Mouse (Mus musculus): ENCODE data around the gene Hist1h4m. TPM values are rescaled to one million over a fixed set of nuclear protein-coding genes. Genes with fewer than 3 reads are reported as not detected.
"Not testable (repeated sequence)": the region's sequence is repeated elsewhere in the genome, so short reads cannot be mapped to it uniquely, and the experiment has no call there.

Gene Hist1h4m
- total RNA-seq (2022): 100 to 1,000 TPM; 110 to 175 (median 150) TPM

DNA sequence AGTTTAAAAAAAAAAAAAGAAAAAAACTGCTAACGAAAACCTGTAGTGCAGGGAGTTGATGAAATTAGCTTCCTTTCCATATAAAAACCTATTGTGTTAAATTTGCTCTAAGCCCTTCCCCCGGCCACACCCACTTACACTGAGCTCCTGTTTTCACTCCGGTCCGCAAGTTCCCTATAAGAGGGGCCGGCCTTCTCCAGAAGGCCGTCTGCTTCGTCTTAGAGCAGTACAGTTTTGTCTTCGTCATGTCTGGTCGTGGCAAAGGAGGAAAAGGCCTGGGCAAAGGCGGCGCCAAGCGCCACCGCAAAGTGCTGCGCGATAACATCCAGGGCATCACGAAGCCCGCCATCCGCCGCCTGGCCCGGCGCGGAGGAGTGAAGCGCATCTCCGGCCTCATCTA lies at the start of gene Hist1h4m:
Gene Hist1h4m, plus strand, starts transcription at position 208 of the 400 bp plus-strand sequence.
- DNase-seq: peak; percentile 39

DNA sequence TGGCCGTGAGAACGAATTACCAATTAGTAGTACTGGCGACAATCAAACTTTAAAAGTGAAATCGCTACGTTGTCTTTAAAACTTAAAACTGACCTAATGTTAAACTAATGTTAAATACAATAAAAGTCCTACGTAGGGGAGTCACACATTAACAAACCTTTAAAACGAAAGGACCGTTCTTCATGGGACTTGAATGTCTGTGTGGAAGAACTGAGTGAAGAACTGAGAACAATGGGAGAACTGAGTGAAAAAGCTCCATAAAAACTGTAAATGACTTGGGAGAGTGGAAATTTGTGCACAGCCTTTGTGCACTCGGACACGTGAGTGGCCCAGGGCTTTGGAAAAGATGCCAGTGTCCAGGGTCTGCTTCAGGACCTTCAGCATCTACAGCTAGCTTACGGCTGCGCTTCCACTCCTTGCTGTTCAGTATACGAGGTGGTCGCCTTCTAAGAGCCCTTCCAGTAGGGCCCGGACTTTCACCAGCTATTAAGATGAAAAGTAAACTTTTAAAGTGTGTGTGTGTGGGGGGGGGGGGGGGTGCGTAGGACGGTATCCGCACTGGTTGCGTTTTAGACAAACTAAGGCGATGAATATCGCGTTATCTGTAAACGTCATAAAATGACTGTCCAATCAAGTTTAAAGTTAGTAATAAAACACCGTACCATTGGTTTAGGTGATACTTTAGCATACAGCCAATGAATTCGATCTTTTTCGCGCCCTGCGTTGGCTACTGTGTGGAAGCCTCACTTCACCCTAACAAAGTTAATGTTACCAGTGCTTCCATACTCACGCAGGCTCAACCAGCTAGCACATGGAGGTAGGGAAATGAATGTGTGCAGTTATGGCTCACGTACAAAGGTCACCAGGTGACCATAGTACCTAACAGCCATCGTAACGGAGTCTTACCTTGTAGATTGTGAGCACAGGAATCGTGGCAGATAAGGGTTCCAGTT lies 32.5 kb upstream of the Hist1h4m start:
- peak; percentile 59 for DNase-seq

DNA sequence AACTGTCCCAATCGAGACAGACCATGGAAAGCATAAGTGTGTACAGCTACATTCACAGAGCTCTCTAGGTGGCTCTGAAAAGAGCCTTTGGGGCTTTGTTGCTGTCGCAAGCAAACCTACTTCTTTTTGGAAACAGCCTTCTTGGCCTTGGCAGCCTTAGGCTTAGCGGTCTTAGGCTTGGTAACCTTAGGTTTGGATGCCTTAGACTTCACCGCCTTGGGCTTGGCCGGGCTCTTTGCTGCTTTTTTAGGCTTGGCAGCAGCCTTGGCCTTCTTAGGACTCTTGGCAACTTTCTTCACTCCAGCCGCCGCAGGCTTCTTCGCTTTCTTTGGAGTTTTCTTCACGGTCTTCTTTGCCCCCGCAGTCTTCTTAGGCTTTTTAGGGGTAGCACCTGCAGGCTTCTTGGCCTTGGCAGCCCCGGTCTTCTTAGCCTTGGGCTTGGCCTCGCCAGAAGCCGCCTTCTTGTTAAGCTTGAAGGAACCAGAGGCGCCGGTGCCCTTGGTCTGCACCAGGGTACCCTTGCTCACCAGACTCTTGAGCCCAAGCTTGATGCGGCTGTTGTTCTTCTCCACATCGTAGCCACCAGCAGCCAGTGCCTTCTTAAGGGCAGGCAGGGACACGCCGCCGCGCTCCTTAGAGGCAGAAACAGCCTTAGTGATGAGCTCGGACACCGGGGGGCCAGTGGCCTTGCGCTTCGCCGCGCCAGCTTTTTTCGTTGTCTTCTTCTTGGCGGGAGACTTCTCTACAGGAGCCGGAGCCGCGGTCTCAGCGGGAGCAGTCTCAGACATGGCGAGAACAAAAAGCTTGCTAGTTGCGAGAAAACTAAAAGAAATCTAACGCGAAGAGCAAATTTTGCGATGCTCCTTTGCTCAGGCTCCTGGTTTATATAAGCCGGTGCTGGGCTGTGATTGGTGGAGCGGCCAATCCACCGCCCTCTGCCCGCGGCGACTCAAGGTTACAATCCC lies 31.5 kb upstream of the Hist1h4m start, which contains the start of gene Hist1h1b:
Gene Hist1h1b, minus strand, starts transcription at position 859 of the 965 bp plus-strand sequence.
- DNase-seq: peak; percentile 54

DNA sequence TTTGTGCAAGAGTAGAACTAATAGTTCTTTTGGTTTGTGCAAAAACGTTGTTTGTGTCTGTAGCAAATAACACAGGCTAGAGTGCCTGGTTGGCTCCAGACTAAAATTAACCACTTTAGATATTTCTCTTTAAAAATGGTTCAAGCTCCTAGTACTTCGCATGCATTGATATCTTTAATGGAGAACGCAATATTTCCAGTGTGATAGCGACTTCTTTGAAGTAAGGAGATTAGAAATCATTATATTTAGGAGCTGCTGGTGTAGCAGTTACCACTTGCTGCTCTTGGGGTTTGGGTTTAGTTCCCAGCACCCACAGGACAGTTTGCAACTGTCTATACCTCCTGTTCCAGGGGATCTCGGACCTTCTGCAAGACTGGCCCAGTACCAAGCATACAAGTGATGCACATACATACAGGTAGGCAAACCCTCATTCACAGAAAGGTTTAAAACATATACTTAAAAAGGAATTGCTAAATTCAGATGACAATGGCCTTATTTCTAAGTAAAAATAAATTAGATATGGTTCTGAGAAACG lies 30.5 kb upstream of the Hist1h4m start:
- no peak for DNase-seq

GRCm38 (mm10) chr13:21781639-21782038 lies 29.9 kb upstream of the Hist1h4m start:
- no peak for DNase-seq

DNA sequence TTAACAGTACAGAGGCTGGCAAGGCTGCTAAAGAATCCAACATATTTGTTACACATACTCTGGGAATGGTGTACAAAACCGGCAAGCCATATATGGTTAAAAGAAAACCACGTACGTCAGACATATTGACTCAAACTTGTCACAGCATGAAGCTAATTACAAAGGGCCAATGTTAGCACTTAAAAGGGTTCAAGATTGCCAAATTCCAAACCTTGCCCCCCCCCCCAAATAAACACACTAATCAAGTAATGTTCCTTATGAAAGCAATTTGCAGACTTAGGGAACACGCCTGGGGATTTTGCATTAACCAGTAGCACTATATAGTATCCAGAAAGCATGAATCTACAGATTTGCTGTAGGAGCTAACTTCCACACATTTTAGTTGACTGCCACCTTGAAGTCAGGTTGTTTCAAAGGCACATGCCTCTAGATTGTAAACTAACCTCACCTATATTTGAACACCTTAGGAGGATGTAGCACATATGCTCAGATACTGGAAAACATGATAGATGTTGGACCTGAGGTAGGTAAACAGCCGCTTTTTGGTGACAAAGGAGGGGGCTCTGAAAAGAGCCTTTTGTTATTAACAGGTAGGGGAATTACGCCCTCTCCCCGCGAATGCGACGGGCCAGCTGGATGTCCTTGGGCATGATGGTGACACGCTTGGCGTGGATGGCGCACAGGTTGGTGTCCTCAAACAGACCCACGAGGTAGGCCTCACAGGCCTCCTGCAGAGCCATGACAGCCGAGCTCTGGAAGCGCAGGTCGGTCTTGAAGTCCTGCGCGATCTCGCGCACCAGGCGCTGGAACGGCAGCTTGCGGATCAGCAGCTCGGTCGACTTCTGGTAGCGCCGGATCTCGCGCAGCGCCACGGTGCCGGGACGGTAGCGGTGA lies 28.9 kb upstream of the Hist1h4m start:
- DNase-seq: not testable (repeated sequence)

DNA sequence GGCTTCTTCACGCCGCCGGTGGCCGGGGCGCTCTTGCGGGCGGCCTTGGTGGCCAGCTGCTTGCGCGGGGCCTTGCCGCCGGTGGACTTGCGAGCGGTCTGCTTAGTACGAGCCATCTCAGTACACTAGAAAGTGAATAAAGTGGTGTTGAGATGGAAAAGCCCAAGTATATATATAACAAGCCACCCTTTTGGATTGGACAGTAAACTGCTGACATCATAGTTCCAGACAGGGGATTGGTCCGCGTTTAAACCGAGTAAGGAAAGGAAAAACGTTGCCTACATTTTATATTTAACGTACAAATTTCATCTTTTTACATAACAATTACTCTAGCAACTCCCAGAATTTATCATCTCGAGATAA lies 28.3 kb upstream of the Hist1h4m start, which contains the start of gene Hist1h3i:
Gene Hist1h3i, minus strand, starts transcription at position 116 of the 363 bp plus-strand sequence.
- DNase-seq: peak; percentile 33

DNA sequence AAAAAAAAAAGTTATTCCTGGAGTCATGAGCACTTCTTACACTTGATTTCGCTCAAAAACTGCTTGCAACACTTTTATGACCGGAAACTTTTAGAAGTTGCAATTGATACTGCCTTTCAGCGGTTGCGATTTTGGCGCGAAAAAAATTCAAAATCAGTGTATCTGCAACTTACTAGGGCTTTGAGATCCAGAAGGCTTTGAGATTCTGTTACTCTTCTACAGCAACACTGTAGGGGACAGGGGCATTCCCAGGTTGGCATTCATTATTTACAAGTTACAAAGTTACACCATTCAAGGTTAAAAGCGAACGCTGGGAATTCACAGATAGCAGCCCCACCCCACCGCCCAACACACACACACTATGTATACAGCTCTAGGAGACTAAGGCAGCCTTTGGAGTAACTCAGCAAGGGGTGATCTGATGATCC lies 27.8 kb upstream of the Hist1h4m start:
- DNase-seq: no peak

GRCm38 (mm10) chr13:21784311-21784710 lies 27.2 kb upstream of the Hist1h4m start:
- no peak for DNase-seq

- DNase-seq: no peak
Observed at GRCm38 (mm10) chr13:21786189-21786898, 25.2 kb upstream of the Hist1h4m start.

DNA sequence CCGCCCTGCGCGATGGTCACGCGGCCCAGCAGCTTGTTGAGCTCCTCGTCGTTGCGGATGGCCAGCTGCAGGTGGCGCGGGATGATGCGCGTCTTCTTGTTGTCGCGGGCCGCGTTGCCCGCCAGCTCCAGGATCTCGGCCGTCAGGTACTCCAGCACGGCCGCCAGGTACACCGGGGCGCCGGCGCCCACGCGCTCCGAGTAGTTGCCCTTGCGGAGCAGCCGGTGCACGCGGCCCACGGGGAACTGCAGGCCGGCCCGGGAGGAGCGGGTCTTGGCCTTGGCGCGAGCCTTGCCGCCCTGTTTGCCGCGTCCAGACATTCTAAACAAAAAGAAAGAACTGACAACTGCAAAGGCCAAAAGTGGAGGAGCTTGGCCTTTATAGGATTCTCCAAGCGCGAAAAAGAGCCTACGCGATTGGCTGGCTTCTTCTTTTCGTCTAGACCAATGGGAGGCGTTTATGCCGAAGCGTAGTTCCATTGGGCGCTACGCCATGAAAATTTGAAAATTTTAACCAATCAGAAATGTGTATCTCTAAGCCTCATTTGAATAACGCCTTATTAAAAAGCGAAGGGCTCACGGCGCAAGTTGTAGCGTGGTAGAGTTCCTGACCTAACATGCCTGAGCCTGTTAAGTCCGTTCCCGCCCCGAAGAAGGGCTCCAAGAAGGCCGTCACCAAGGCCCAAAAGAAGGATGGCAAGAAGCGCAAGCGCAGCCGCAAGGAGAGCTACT lies 24.5 kb upstream of the Hist1h4m start, which contains the start of the genes Hist1h2an and Hist1h2bp:
Gene Hist1h2an, minus strand, starts transcription at position 320 of the 731 bp plus-strand sequence.
Gene Hist1h2bp, plus strand, starts transcription at position 563 of the 731 bp plus-strand sequence.
- peak; percentile 89 for DNase-seq

DNA sequence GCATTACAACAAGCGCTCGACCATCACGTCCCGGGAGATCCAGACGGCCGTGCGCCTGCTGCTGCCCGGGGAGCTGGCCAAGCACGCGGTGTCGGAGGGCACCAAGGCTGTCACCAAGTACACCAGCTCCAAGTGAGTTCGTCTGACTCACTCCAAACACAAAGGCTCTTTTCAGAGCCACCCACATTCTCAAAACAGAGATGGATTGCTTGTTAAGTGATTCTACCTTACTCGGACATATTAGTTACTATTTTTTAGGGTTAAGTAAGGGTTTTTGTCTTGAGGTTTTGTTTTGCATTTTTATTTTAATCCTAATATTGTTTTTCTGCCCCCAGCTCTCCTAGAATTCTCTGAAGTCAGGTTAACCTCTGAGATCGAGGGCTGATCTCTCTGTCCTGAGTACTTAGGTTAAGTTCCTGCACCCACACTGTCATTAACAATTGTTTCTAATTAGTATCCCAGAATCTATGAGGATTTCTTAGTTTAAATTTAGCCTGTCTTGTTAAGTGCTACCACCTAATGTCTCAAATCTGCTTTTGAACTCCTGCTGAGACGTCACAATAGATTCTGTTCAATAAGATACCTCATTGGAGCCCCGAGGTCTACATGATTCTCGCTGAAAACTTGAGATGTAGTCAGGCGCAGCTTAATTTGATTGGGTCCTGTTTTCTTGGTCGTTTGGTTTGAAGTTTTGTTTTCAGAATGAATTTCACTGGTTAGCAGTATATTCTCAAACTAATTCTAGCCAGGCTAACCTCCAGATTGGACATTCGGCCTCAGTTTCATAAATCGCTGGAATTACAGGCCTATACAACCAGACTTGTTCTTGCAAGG lies 23.6 kb upstream of the Hist1h4m start:
- no peak for DNase-seq

DNA sequence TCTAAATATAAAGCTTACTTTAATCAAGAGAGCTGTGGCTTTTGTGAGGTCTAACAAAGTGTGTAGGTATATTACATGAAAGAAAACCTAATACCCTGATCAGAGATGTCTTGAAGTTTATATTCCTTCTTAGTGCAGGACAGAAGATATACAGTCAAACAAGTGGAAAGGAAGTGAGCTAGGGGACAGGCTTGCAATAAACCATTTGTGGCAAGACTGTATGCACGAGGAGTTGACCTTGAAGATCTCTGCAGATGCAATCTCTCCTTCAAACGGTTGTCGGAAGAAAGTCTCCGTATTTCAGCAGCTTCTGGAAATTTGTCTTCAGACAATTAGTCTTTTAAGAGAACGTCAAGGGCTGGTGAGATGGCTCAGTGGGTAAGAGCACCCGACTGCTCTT lies 21.6 kb upstream of the Hist1h4m start:
- no peak for DNase-seq

GRCm38 (mm10) chr13:21790601-21791283 lies 20.8 kb upstream of the Hist1h4m start:
- DNase-seq: no peak

GRCm38 (mm10) chr13:21795584-21795983 lies 16.0 kb upstream of the Hist1h4m start:
- DNase-seq: no peak

GRCm38 (mm10) chr13:21797163-21797562 lies 14.4 kb upstream of the Hist1h4m start:
- not testable (repeated sequence) for DNase-seq

- DNase-seq: not testable (repeated sequence)
Observed at GRCm38 (mm10) chr13:21803058-21803457, 8.5 kb upstream of the Hist1h4m start.

DNA sequence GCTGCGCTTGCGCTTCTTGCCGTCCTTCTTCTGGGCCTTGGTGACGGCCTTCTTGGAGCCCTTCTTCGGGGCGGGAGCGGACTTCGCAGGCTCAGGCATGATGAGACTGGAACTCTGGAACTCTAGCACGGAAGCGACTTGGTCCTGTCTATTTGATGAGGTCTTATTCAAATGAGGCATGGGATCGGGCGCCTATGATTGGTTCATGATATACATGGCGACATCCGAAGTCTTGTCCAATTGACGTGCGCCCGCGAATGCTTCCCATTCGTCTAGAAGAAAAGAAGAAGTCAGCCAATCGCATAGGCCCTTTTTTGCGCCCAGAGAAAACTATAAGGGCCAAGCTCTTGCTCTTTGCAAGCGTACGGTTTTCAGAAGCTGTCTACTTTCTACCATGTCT lies 1.5 kb upstream of the Hist1h4m start, which contains the start of the genes Hist1h2bq and Hist1h2ao:
Gene Hist1h2bq, minus strand, starts transcription at position 125 of the 400 bp plus-strand sequence.
Gene Hist1h2ao, plus strand, starts transcription at position 393 of the 400 bp plus-strand sequence.
- not testable (repeated sequence) for DNase-seq

Measured in adrenal gland, adult 8-10 months (tissue).